Mouse (Mus musculus) adrenal gland, adult 18-20 months (tissue): ENCODE measurements around the gene Ror1. TPM values are rescaled to one million over a fixed set of nuclear protein-coding genes. Genes with fewer than 3 reads are reported as not detected.

Experiments
- DNase-seq, 2 experiments: peaks; one replicate each; pipeline ENCODE4 v3.0.0; 2021 to 2022; ENCODE audit warnings: low spot score in 2 of 2
- total RNA-seq, 2 experiments: library from RNA; stranded (reverse); gene quantifications; 1 replicate in 1 of 2; 2 replicates in 1 of 2; pipeline ENCODE4 v1.2.3; 2021

Ror1 gene
- total RNA-seq, 2 experiments from 2014 or later: 2.0 to 3.4 TPM

- DNase-seq: no peak
Measured at GRCm38 (mm10) chr4:100114148-100114547, 18.6 kb downstream of the Ror1 start.

GRCm38 (mm10) chr4:100116366-100116765 lies 20.8 kb downstream of the Ror1 start:
- DNase-seq: no peak

- no peak for DNase-seq
Measured at GRCm38 (mm10) chr4:100118676-100119075, 23.1 kb downstream of the Ror1 start.

GRCm38 (mm10) chr4:100119431-100119830 lies 23.8 kb downstream of the Ror1 start:
- no peak for DNase-seq

- DNase-seq: no peak
Measured at GRCm38 (mm10) chr4:100120547-100120946, 25.0 kb downstream of the Ror1 start.

- DNase-seq: no peak
Measured at GRCm38 (mm10) chr4:100122436-100122835, 26.8 kb downstream of the Ror1 start.

- DNase-seq: no peak
Measured at GRCm38 (mm10) chr4:100123519-100123918, 27.9 kb downstream of the Ror1 start.

GRCm38 (mm10) chr4:100124056-100124455 lies 28.5 kb downstream of the Ror1 start:
- DNase-seq: peak in 1 of 2 experiments; percentile 24

GRCm38 (mm10) chr4:100124935-100125334 lies 29.3 kb downstream of the Ror1 start:
- no peak for DNase-seq

- DNase-seq: no peak
Measured at GRCm38 (mm10) chr4:100126531-100127310, 31.1 kb downstream of the Ror1 start.

- no peak for DNase-seq
Measured at GRCm38 (mm10) chr4:100128026-100128922, 32.7 kb downstream of the Ror1 start.

GRCm38 (mm10) chr4:100129201-100129600 lies 33.6 kb downstream of the Ror1 start:
- no peak for DNase-seq

- no peak for DNase-seq
Measured at GRCm38 (mm10) chr4:100130771-100131475, 35.3 kb downstream of the Ror1 start.

- no peak for DNase-seq
Measured at GRCm38 (mm10) chr4:100131488-100131887, 35.9 kb downstream of the Ror1 start.

- DNase-seq: no peak
Measured at GRCm38 (mm10) chr4:100132261-100132660, 36.7 kb downstream of the Ror1 start.

GRCm38 (mm10) chr4:100136046-100136445 lies 40.5 kb downstream of the Ror1 start:
- no peak for DNase-seq

GRCm38 (mm10) chr4:100137102-100137835 lies 41.7 kb downstream of the Ror1 start:
- DNase-seq: no peak

GRCm38 (mm10) chr4:100141626-100142025 lies 46.0 kb downstream of the Ror1 start:
- DNase-seq: no peak

GRCm38 (mm10) chr4:100144744-100145143 lies 49.2 kb downstream of the Ror1 start:
- no peak for DNase-seq

- DNase-seq: no peak
Measured at GRCm38 (mm10) chr4:100150797-100151196, 55.2 kb downstream of the Ror1 start.
